Mouse (Mus musculus) ES-E14 (cell line): ENCODE measurements around the gene P3h1.

ENCODE experiments used
- CHD2 ChIP-seq: IDR thresholded peaks from 2 replicates; pipeline ENCODE4 v1.6.1; 2014; ENCODE audit warnings: mild to moderate bottlenecking, low read depth, low read length, inconsistent platforms
- HCFC1 ChIP-seq: IDR thresholded peaks from 2 replicates; pipeline ENCODE4 v1.6.1; 2012; ENCODE audit warnings: low read length, inconsistent platforms, borderline replicate concordance; ENCODE audit not compliant: insufficient read depth
- MAFK ChIP-seq: IDR thresholded peaks from 2 replicates; pipeline ENCODE4 v1.6.1; 2014; ENCODE audit warnings: mild to moderate bottlenecking, low read depth, low read length, inconsistent platforms; ENCODE audit not compliant: insufficient read depth
- ZC3H11A ChIP-seq: IDR thresholded peaks from 2 replicates; pipeline ENCODE4 v1.6.1; 2012; ENCODE audit warnings: low read depth, mild to moderate bottlenecking, inconsistent platforms, low read length, borderline replicate concordance
- ZNF384 ChIP-seq: IDR thresholded peaks from 2 replicates; pipeline ENCODE4 v1.6.1; 2012; ENCODE audit warnings: low read depth, low read length, inconsistent platforms

GRCm38 (mm10) chr4:119195582-119196320 lies 37.0 kb upstream of the P3h1 start:
- no peak for TF ChIP-seq HCFC1
- no peak for TF ChIP-seq CHD2
- no peak for TF ChIP-seq MAFK
- TF ChIP-seq ZNF384 = peak; percentile 65; the same call in 1 of the 2 replicates
- TF ChIP-seq ZC3H11A = no peak
